Mouse (Mus musculus) ES-E14 (cell line): ENCODE results near the gene Cdkn2d. TPM values are rescaled to one million over a fixed set of nuclear protein-coding genes. Genes with fewer than 3 reads are reported as not detected.
A peak's percentile ranks its signal among the peaks of the same experiment; 100 is the strongest.

ENCODE experiments used
- DNase-seq: peaks from one replicate; pipeline ENCODE4 v3.0.0-alpha.2; 2013; ENCODE audit warnings: low read depth, low spot score
- H3K27ac ChIP-seq: 2 replicates; pipeline ENCODE4 v1.5.1; 2012; ENCODE audit warnings: low read depth, mild to moderate bottlenecking, low read length, moderate library complexity, mixed read lengths; ENCODE audit not compliant: poor library complexity, insufficient read depth, severe bottlenecking
- H3K36me3 ChIP-seq: 2 replicates; pipeline ENCODE4 v1.6.1; 2012; ENCODE audit warnings: mild to moderate bottlenecking, low read length, moderate library complexity, mixed read lengths; ENCODE audit not compliant: control insufficient read depth, poor library complexity, insufficient read depth, severe bottlenecking
- H3K4me1 ChIP-seq, 2 experiments: fragments of 150-350 bp in 1 of 2; sonication (generic) in 1 of 2; 2 replicates each; pipeline ENCODE4 v1.6.1; 2012; ENCODE audit warnings: low read length in 2 of 2, mild to moderate bottlenecking in 1 of 2, mixed read lengths in 1 of 2; ENCODE audit not compliant: control insufficient read depth in 2 of 2, insufficient read depth in 2 of 2, poor library complexity in 1 of 2
- H3K4me3 ChIP-seq, 2 experiments: fragments of 150-350 bp in 1 of 2; sonication (generic) in 1 of 2; 2 replicates each; pipeline ENCODE4 v1.5.1; 2012; ENCODE audit warnings: low read length in 2 of 2, low read depth in 1 of 2, mild to moderate bottlenecking in 1 of 2, mixed read lengths in 1 of 2; ENCODE audit not compliant: insufficient read depth in 1 of 2, poor library complexity in 1 of 2, severe bottlenecking in 1 of 2
- H3K9ac ChIP-seq: 2 replicates; pipeline ENCODE4 v1.6.1; 2012; ENCODE audit warnings: low read depth, mild to moderate bottlenecking, low read length, mixed read lengths; ENCODE audit not compliant: poor library complexity, insufficient read depth, severe bottlenecking
- H3K9me3 ChIP-seq: fragments of 150-350 bp; sonication (generic); 2 replicates; pipeline ENCODE4 v1.6.1; 2012; ENCODE audit warnings: low read depth, mild to moderate bottlenecking, low read length; ENCODE audit not compliant: control insufficient read depth, insufficient read depth
- CHD2 ChIP-seq: IDR thresholded peaks from 2 replicates; pipeline ENCODE4 v1.6.1; 2014; ENCODE audit warnings: mild to moderate bottlenecking, low read depth, low read length, inconsistent platforms
- HCFC1 ChIP-seq: IDR thresholded peaks from 2 replicates; pipeline ENCODE4 v1.6.1; 2012; ENCODE audit warnings: low read length, inconsistent platforms, borderline replicate concordance; ENCODE audit not compliant: insufficient read depth
- MAFK ChIP-seq: IDR thresholded peaks from 2 replicates; pipeline ENCODE4 v1.6.1; 2014; ENCODE audit warnings: mild to moderate bottlenecking, low read depth, low read length, inconsistent platforms; ENCODE audit not compliant: insufficient read depth
- ZC3H11A ChIP-seq: IDR thresholded peaks from 2 replicates; pipeline ENCODE4 v1.6.1; 2012; ENCODE audit warnings: low read depth, mild to moderate bottlenecking, inconsistent platforms, low read length, borderline replicate concordance
- ZNF384 ChIP-seq: IDR thresholded peaks from 2 replicates; pipeline ENCODE4 v1.6.1; 2012; ENCODE audit warnings: low read depth, low read length, inconsistent platforms
- in situ Hi-C, 2 experiments: fragments of 600-800 bp; cut with MboI; formaldehyde crosslinking; loops; one replicate each; pipeline ENCODE4 v1.15.1; 2025; ENCODE audit warnings: low sequenced_read_pairs in 2 of 2, inconsistent platforms in 1 of 2; ENCODE audit not compliant: unreplicated experiment in 2 of 2
- total RNA-seq: library from RNA; depleted of rRNA; stranded (reverse); fragments of 300-350 nt; gene quantifications from 2 replicates; pipeline ENCODE4 v1.2.3, GENCODE M21; 2012; rRNA removed

The Cdkn2d gene
- total RNA-seq = 9.6 and 12.7 TPM in 2 replicates

DNA sequence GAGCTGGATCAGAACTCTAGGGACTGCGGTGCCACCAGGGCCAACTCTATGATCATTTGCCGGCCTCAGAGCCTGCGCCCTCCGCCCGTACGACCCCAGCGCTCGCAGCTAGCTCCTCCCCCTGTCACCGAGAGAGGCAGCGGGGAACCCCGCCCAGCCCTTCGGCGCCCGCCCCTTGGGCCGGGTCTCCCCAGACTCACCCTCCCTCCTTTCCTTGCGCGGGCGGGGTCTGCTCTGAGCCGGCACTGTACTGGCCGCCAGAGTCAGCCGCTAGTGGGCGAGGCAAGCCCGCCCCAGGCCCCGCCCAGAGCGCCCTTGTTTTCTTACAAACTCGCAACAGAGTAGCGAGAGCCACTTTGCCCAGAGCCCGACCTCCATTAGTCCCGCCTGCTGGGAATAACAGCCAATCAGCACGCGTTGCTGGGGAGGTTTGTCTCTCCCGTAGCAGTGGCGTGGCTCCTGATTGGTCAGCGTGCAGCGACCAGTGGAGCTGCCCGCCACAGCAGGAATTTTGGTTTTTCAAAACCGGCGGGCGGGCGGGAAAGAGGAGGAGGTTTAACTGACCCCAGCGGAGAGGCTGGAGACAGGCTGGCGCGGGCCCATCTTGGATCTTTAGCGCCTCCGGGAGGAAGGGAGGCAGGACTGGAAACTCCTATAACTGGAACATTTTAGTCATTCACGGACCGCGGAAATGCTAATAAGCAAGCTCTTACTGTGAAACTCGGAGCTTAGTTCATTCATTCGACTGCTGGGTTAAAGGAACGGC, at the start of gene Cdkn2d:
TSS of gene Cdkn2d (minus strand) at position 386 of the 766 bp plus-strand sequence.
- Histone ChIP-seq H3K9me3 (no peaks in the 10 kb centered on the region), H3K4me1 (peaks cover 2 to 9% of the 10 kb centered on the region in 2 experiments; a peak in 2 of 4 replicates), H3K27ac (peak within 1 kb of the TSS; percentile 46), H3K36me3 (no peaks in the 10 kb centered on the region), H3K9ac (peak within 1 kb of the TSS; percentile 76), H3K4me3 (peak within 1 kb of the TSS; percentile 80 to 99)
- in situ Hi-C loops = no loop called here
- no peak for TF ChIP-seq MAFK
- peak; percentile 87 for TF ChIP-seq ZNF384
- peak; percentile 69; the same call in 1 of the 2 replicates for TF ChIP-seq CHD2
- peak; percentile 61; the same call in 1 of the 2 replicates for TF ChIP-seq HCFC1
- TF ChIP-seq ZC3H11A = no peak
- peak; percentile 100 for DNase-seq

DNA sequence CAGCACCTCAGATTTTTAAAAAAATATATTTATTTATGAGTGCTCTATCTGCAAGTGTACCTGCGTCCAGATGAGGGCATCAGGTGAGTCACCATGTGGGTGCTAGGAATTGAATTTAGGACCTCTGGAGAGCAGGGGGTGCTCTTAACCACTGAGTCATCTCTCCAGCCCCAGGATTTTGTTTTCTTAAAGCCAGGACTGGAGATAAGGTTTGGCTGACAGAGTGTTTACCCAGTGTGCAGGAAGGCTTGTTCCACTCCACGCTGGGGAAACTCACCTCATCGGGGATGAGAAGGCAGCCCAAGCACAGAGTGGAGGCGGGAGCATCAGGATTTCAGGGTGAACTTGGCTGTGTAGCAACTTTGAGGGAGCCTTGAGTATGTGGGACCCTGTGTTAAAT, 49.2 kb upstream of the Cdkn2d start:
- peaks cover 0 to 8% of the 10 kb centered on the region in 2 experiments; a peak in 2 of 4 replicates for H3K4me1 ChIP-seq
- H3K9ac ChIP-seq = no peak overlapping the region
- peaks cover 26% of the 10 kb centered on the region for H3K36me3 ChIP-seq
- H3K27ac ChIP-seq = no peak overlapping the region
- DNase-seq = no peak
- in situ Hi-C loops = no loop called here
- no peaks in the 10 kb centered on the region for H3K9me3 ChIP-seq
- no peak overlapping the region for H3K4me3 ChIP-seq
- TF ChIP-seq ZNF384 (no peak), CHD2 (no peak), ZC3H11A (no peak), MAFK (no peak), HCFC1 (no peak)

DNA sequence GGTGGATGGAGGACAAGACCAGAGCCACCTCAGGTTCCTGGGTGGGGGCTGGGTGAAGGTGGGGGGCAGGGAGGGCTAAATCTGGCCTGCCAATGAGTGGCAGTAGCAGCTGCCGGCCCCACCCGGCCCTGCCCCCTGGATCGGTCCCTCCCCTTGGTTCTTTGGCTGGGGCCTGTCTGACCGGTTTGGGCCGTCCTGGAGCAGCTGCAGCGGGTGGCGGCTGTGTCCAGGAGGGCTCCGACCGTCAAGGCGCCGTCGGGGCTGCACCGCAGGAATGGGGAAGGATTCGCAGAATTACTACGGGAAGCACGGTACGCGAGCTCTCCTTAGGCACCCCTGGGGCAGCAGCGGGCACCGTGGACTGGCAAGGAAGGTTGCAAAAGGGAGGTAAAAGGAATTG, 46.4 kb upstream of the Cdkn2d start:
- DNase-seq = no peak
- H3K36me3 ChIP-seq = peaks cover 14% of the 10 kb centered on the region
- peak overlapping the region; percentile 62 to 72 for H3K4me3 ChIP-seq
- H3K9ac ChIP-seq = peak overlapping the region; percentile 55
- H3K9me3 ChIP-seq = no peaks in the 10 kb centered on the region
- in situ Hi-C loops = no loop called here
- TF ChIP-seq HCFC1 (no peak), CHD2 (no peak), ZC3H11A (no peak), ZNF384 (no peak), MAFK (no peak)
- H3K27ac ChIP-seq = no peak overlapping the region
- peaks cover 0 to 13% of the 10 kb centered on the region in 2 experiments; a peak in 2 of 4 replicates for H3K4me1 ChIP-seq

DNA sequence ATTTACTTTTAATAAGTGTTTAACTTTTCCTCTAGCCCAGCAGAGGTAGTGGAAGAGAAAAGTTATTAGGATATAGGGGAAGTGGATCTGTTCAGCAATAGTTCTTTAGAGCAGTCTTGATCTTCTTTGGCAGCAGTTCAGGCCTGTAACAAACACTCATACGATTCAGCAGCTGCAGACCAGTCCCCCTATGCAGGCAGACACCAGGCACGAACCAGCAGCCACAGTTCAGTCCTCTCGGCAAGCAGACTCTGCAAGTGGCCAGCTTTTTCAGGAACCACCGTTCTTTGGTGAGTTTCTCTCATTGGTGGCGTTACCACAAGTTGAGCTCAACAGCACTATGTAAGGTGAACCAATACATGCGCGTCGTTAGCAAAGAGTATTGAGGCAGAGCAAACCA, 45.3 kb upstream of the Cdkn2d start:
- TF ChIP-seq ZNF384 (no peak), ZC3H11A (no peak), HCFC1 (no peak), CHD2 (no peak), MAFK (no peak)
- no peak for DNase-seq
- in situ Hi-C loops = no loop called here
- no peaks in the 10 kb centered on the region for H3K9me3 ChIP-seq
- H3K27ac ChIP-seq = no peak overlapping the region
- no peak overlapping the region for H3K4me3 ChIP-seq
- H3K36me3 ChIP-seq = peaks cover 7% of the 10 kb centered on the region; the same call in 1 of the 2 replicates
- H3K9ac ChIP-seq = no peak overlapping the region
- peaks cover 0 to 13% of the 10 kb centered on the region in 2 experiments; a peak in 2 of 4 replicates for H3K4me1 ChIP-seq
